Mouse (Mus musculus): ENCODE data around the gene Hist1h2bj.
A peak's percentile ranks its signal among the peaks of the same experiment; 100 is the strongest.
"Not testable (repeated sequence)": the region's sequence is repeated elsewhere in the genome, so short reads cannot be mapped to it uniquely, and the experiment has no call there.

Gene Hist1h2bj

DNA sequence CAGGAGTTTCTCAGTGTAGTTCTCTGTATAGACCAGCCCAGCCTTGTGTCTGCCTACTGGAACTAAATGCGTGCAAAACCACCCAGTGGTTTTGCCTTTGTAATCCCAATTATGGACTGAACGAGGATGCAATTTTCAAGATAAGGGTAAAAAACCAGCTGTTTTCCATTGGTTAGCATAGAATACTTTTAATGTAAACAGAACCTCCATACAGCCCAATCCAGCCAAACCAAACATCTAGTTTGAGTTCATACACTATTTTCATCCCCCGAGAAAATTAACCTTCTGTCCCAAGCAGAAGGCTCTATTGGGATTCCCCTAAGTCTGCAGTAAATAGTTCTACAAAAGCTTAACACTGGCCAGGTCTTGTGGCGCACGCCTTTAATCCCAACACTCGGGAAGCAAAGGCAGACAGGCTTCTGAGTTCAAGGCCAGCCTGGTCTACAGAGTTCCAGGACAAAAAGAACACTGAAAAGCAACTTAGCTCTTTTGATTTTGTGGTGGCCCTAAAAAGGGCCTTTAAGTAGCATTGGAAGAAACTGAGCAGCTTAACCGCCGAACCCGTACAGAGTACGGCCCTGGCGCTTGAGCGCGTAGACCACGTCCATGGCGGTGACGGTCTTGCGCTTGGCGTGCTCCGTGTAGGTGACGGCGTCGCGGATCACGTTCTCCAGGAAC, 2.4 kb upstream of the Hist1h2bj start:
- no peak for DNase-seq

DNA sequence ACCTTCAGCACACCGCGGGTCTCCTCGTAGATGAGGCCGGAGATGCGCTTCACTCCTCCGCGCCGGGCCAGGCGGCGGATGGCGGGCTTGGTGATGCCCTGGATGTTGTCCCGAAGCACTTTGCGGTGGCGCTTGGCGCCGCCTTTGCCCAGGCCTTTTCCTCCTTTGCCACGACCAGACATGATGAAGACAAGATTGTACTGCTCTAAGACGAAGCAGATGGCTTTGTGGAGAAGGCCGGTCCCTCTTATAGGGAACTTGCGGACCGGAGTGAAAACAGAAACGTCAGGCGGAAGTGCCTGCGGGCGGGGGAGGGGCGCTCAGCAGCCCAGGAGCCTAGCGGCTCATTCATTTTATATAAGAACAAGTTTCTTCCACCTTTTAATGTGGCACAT, 1.9 kb upstream of the Hist1h2bj start, which contains the start of gene Hist1h4i:
Gene Hist1h4i, minus strand, starts transcription at position 221 of the 395 bp plus-strand sequence.
- peak; percentile 92 to 93 for DNase-seq

DNA sequence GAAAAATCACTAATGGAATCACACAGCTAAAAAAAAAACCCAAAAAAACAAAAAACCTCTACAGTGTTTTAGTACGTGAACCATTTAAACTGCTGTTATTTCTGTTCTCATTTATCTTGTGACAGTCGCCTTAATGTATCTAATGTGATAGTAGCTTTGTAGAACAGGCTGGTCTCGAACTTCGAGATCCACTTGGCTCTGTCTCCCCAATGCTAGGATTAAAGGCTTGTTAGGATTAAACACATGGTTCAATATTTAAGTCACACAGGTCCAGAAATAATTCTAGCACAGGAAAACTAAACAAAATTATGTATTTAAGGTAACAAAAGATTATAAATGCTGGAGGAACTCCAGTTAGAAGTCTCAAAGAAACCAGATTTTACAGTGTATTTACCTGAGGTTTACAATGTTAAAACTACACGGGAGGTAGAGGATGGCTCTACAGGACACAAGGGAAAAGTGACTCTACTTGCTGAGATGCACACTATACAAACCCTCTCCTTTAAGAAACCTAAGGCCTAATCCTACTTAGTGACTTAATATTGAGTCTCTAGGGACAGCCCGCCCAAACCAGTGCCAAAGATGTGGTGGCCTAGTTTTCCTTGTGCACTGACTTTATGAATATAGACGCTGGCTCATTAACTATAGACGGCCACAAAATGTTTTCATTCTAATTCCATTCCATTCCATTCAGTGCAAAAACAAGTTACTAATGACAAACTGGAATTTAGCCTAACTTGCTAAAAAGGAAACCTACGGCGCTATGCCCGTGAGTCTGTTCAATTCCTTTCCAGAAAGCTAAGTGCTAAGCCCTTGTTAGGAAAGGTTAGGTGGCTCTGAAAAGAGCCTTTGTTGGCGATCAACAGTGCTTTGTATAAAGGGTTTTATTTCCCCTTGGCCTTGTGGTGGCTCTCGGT, 1.1 kb upstream of the Hist1h2bj start:
- DNase-seq = no peak

DNA sequence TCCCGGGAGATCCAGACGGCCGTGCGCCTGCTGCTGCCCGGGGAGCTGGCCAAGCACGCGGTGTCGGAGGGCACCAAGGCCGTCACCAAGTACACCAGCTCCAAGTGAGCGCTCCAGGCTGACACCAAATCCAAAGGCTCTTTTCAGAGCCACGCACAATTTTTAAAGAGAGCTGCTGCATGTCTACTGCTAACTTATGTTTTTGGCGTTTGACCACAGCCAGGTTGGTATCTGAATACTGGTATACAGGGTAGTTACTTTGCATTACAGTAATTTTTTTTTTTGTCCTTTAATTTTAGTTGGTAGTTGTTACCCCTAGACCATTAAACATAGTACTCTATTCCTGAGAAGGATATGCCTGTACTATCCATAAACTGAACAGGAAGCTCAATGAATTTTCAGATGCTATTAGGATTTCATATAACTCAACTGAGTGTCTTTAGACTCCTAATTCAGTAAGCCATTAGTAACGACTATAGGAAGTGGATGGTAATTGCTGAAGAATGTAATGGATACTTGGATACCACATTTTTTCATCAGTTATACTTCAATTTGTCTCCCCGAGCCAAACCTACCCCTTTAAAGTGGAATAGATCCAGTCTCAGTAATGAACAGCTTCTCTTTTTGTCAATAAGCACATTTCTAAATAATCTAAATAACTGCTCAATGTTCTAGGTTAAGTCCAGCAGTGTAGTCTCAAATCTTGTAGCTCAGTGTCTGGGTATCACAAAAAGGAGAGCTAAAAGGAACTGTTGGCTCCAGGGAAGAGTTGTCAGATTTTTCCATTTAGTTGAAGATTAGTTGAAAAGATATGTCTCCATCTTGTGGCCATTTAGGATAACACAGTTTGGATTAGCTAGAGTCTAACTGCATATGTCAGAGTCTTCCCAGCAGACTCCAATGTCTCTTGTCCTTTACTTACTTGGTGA, 753 bp downstream of the Hist1h2bj start:
- DNase-seq = no peak

DNA sequence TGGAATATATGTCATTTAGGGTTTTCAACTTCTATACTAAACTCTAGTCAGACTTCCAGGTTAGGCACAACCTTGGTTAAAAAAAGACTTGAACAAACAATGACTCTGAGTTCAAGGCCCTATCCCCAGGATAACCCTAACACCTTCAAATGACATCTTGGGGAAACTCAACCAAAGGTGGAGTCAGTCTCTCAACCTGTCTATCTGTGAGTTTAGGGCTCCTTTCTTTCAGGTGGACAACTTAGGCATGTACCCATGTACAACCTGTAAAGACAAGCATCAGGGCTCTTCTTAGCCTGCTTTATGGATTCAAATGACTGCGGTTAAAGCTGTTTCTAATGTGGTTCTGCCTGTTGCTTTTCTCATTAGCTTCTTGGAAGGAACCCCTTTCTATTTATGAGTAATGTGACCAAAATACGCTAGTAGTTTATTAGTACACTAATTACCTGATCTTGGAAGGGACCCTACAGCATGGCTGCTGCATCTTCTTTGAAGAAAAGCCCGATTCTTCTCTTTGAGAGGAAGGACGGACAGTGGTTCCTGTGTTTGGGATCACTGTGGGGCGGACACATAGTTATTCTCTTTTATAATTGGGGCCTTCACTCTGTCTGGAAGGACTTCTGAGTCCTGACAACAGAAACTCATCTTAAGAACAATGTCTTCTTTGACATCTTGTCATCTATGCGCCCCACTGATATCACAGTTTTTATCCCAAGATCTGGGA, 1.6 kb downstream of the Hist1h2bj start:
- no peak for DNase-seq

DNA sequence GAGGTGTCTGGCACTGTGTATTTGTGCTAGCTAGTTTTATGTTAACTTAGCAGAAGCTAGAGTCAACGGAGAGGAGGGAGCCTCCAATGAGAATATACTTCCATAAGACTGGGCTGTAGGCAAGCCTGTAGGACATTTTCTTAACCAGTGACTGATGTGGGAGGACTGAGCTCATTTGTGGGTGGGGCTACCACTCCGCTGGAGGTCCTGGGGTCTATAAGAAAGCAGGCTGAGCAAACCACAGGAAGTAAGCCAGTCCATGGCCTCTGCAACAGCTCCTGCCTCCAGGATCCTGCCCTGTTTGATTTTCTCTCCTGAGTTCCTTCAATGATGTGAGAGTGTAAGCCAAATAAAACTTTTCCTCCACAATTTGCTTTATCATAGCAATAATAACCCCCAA, 2.3 kb downstream of the Hist1h2bj start:
- no peak for DNase-seq

DNA sequence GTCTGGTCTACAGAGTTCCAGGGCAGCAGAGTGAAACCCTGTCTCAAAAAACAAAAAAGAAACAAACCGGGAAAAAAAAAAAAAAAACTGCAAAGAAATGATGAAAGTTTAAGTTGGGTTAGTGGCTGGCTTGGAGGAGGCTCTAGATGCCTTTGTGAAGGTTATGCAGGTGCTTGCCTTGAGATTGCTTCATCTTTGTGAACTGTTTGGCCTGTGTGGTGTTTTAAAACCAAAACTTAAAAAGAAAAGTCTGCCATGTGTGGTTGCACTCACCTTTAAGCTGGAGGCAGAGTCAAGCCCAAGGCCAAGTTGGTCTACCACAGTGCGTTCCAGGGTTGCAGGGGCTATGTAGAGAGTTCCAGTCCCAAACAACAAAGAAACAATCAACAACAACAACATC, 6.0 kb downstream of the Hist1h2bj start:
- no peak for DNase-seq

DNA sequence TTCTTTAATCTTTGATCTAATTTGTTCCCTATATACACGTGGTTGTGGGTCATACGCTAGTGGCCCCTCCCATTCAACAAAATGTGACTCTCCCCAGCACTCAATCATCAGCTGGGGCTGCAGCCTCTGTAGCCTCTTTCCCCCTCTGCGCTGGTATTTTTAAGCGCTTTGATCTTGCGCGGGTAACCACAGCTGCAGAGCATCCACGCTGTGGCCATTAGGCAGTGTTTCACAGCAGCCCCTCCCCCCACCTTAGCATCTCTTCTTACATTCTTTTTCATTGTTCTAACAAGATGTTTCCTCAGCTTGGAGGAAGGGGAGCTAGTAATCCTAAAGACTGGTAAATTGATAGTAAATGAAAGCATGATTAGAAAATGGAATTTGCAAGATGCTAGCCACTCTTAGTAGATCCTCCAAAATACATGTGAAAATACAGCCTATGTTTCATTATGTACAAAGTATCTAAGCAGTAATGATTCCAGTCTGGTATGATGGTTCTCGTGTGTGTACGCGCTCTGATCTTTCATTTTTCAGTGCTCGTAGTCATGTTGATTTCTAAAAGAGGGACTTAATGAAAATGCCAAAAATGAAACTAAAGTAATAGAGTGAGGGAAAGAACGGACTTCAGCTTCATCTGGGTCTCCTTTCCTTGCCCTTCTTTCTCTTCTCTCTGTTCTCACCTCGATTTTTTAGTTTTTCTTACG, 6.9 kb downstream of the Hist1h2bj start:
- DNase-seq = peak in 1 of 2 experiments; percentile 14

DNA sequence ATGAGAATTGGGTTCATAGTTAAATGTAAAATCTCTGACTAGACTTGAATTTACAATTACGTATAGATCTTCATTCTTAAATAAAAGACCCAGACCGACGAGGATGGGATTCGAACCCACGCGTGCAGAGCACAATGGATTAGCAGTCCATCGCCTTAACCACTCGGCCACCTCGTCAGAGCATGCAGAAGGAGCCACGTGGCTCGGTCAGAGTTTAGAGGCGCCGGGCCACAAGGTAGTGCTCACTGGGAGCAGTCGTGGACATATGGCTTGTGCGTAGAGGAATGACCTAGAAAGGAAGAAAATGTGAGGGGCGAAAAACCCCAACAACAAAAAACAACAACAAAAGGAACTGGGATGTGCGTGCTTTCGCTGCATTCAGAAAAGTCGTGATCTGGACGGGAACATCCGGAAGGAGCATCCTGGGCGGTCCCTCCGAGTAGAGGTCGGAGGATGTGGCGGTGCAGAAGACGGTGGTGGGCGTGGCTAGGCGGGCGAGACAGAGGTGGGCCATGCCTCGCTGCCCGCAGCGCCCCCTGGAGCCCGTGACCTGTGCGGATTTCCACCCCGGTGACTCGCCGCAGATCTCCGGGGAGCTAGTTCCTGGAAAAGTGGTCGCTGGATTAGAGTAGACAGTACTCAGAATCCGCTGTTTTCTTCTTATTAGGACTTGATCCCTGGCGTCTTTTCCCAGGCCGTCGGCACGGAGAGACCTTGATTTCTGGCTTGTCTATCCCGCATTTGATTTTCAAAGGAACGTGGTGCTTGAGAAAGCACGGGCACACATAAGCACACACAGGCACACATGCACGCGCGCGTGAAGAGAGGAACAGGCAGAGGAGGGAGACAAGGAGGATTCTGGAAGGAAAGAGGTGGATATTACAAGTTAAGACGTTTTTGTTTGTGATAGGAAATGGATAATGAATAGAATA, 7.8 kb downstream of the Hist1h2bj start:
- DNase-seq = peak; percentile 89 to 91

DNA sequence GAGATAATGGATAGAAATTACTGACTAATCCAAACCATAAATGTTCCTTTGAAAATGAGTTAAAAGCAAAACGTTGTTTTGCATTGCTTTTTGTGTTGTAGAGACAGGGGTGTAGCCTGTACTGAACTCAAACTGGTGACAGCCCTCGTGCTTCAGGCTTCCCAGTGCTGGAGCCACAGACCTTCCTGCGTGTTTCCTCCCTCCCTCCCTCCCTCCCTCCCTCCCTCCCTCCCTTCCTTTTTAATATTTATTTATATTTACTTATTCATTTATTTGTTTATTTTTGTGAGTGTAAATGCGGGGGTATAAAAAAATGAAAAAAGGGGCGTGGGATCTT, 8.5 kb downstream of the Hist1h2bj start:
- no peak for DNase-seq

DNA sequence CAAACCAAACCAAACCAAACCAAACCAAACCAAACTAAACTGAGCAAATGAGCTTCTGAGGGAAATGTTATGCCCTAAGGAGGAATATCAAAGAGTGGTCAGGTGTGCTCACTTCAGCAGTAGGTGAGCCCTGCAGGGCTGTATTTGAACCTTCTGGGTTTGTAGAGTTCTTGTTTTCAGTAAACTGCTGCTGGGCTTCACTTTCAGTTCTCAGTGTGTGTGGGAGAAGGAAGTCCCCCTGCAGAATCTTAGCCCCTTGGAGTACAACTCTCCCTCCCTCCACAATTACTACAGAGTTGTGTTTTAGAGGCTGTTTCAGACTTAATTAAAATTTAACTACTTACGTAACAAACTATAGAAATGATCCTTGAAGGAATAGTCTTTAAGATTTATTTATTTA, 10.7 kb downstream of the Hist1h2bj start:
- no peak for DNase-seq

DNA sequence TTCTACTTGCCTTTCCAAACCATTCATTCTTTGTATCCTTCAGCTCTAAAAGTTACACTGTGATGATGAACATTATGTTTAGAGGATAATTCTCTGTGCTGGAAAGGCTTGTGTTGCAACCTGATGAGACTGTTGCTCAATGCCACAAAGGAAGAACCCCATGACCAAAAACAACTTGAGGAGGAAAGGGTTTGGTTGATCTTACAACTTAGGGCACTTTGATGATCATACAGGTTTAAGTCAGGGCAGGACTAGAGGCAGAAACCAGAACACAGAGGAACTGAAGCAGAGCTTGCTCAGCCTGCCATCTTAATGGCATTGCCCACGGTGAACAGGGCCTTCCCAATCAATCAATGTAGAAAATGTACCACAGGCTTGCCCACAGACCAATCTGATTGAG, 18.4 kb downstream of the Hist1h2bj start:
- DNase-seq = no peak

DNA sequence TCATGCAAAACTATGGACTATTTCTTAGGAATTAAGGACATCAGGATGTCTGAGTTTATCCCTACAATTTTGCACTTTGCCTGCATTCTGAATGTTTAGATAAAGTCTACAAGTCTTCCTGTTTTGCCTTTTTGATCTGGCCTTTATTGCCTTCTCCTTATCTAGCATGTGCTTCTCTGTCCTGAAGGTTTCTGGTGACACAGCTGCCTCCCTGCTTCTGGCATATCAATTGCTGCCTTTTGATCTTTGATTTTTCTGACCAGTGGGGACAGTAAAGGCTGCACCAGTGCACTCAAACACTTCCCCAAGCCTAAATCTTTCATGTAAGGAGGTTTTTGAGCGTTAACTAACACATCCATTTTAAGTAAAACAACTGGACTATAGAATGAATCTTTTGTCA, 20.5 kb downstream of the Hist1h2bj start:
- DNase-seq = no peak

DNA sequence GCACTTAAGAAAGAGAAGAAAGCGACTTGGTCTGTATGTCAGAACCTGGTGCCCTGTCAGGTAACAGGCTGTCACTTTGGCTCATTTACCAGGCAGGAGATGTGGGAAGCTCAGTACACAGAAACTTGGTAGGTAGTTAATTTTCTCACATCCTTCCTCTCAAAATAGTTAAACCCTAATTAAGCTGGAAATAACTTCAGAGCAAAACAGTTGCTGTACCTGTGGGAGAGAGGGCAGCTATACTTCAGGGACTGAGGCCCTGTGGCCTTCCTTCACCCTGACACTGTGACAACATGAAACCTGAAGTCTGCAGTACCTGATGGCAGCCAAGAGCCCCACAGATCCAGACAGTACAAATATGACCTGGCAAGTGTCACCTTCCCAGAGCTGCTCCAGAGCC, 41.1 kb downstream of the Hist1h2bj start, which contains the start of gene Vmn1r188:
Gene Vmn1r188, plus strand, starts transcription at position 301 of the 400 bp plus-strand sequence.
- DNase-seq = not testable (repeated sequence)
